Mouse (Mus musculus): ENCODE results near the gene Srrt. TPM values are rescaled to one million over a fixed set of nuclear protein-coding genes. Genes with fewer than 3 reads are reported as not detected.

The Srrt gene
- total RNA-seq (2023) = 100 to 1,000 TPM; 177 to 211 TPM

GRCm38 (mm10) chr5:137307071-137307912 lies at the start of gene Srrt:
Gene Srrt (minus strand): TSS chr5:137307674.

GRCm38 (mm10) chr5:137349384-137350204 lies 42.1 kb upstream of the Srrt start, which contains the start of gene Ephb4:
Gene Ephb4 (plus strand): TSS chr5:137350109.

DNA sequence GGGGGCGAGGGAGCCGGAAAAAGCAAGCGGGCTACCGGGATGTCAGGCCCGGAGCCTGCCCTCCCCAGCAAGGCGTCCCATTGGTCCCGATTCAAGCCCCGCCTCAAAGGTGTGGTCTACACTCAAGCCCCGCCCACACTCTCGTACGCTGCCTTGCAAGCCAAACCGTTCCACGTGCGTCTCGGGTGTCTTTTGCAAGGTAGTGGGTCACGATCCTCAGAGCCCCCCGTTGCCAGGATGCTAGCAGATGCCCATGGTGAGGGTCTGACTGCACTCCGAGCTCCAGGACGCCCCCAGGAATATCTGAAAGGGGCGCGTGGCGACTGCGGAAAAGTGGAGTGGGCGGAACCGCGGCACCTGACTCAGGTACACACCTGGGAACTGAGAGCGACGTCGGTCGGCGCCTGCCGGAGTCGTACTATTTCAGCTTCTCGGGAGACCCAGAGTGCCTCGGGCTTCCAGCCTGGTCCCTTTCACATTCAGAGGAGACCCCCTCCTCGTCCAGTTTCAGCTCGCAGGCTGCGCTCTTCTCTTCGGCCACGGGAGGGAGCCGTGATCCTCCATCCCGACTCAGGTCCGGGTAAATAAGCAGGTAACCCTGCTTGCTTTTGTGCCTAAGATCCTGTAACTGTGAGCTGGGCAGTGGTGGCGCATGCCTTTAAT lies 26.2 kb upstream of the Srrt start, which contains the start of gene Slc12a9:
Slc12a9 (minus strand) TSS at position 86 of the 663 bp plus-strand sequence.

GRCm38 (mm10) chr5:137314193-137315083 lies 7.0 kb upstream of the Srrt start, which contains the start of gene Trip6:
Gene Trip6 (minus strand): TSS chr5:137314404.

GRCm38 (mm10) chr5:137293839-137294743 lies 13.4 kb downstream of the Srrt start, which contains the start of gene Ufsp1:
Gene Ufsp1 (plus strand): TSS chr5:137294629.

GRCm38 (mm10) chr5:137287032-137287952 lies 20.2 kb downstream of the Srrt start, which contains the start of gene Ache:
Gene Ache (plus strand): TSS chr5:137287519.

Other genes with a start within 250 kb of the Srrt start
- 1 to 10 TPM; 7.6 to 7.9 TPM for gene Serpine1, start 235.4 kb downstream of the Srrt start, total RNA-seq (2023)
- gene Trim56, start 191.5 kb downstream of the Srrt start, total RNA-seq (2023) = 10 to 100 TPM; 33.3 to 34.2 TPM
- gene Muc3, start 158.4 kb downstream of the Srrt start, total RNA-seq (2023) = not detected
- not detected for gene Muc3a, start 95.3 kb downstream of the Srrt start, total RNA-seq (2023)
- gene Ache, start 20.2 kb downstream of the Srrt start, total RNA-seq (2023) = 1 to 10 TPM in 1 of 2 experiments, under 1 TPM in 1; 0.16 to 1.7 TPM
- under 1 TPM in 1 of 2 experiments, not detected in 1; 0.70 TPM for gene Ufsp1, start 13.0 kb downstream of the Srrt start, total RNA-seq (2023)
- 10 to 100 TPM; 16.0 to 19.2 TPM for gene Trip6, start 6.7 kb upstream of the Srrt start, total RNA-seq (2023)
- 10 to 100 TPM; 74.1 to 74.2 TPM for gene Slc12a9, start 25.9 kb upstream of the Srrt start, total RNA-seq (2023)
- gene Ephb4, start 42.4 kb upstream of the Srrt start, total RNA-seq (2023) = under 1 TPM in 1 of 2 experiments, not detected in 1; 0.30 TPM
- gene Zan, start 169.4 kb upstream of the Srrt start, total RNA-seq (2023) = under 1 TPM in 1 of 2 experiments, not detected in 1; 0.03 TPM
- 10 to 100 TPM; 20.8 to 21.6 TPM for gene Pop7, start 194.8 kb upstream of the Srrt start, total RNA-seq (2023)
- 10 to 100 TPM; 55.2 to 70.1 TPM for gene Gigyf1, start 210.9 kb upstream of the Srrt start, total RNA-seq (2023)
- not detected for gene Epo, start 225.6 kb upstream of the Srrt start, total RNA-seq (2023)
- 1,000 to 10,000 TPM; 1,007 to 1,026 TPM for gene Gnb2, start 225.8 kb upstream of the Srrt start, total RNA-seq (2023)
- not detected for gene Actl6b, start 245.8 kb upstream of the Srrt start, total RNA-seq (2023)